Mouse (Mus musculus): ENCODE data around the gene Sh3gl2. TPM values are rescaled to one million over a fixed set of nuclear protein-coding genes. Genes with fewer than 3 reads are reported as not detected.

Sh3gl2 gene
- total and polyA plus RNA-seq, 3 experiments, result 7.7 to 41.8 (median 27.7) TPM

GRCm38 (mm10) chr4:85420429-85420828 lies 215.5 kb downstream of the Sh3gl2 start:
- DNase-seq, result no peak

GRCm38 (mm10) chr4:85426211-85426610 lies 221.3 kb downstream of the Sh3gl2 start:
- DNase-seq, result no peak

GRCm38 (mm10) chr4:85432786-85433185 lies 227.9 kb downstream of the Sh3gl2 start:
- DNase-seq, result no peak

- DNase-seq, result no peak
These were observed 229.8 kb downstream of the Sh3gl2 start for GRCm38 (mm10) chr4:85434734-85435133.

- DNase-seq, result no peak
These were observed 233.9 kb downstream of the Sh3gl2 start for GRCm38 (mm10) chr4:85438813-85439212.

GRCm38 (mm10) chr4:85483586-85483985 lies 278.7 kb downstream of the Sh3gl2 start:
- no peak for DNase-seq

GRCm38 (mm10) chr4:85486316-85486946 lies 281.5 kb downstream of the Sh3gl2 start:
- no peak for DNase-seq

- no peak for DNase-seq
These were observed 300.8 kb downstream of the Sh3gl2 start for GRCm38 (mm10) chr4:85505718-85506117.

GRCm38 (mm10) chr4:85506976-85507375 lies 302.1 kb downstream of the Sh3gl2 start:
- no peak for DNase-seq

- DNase-seq, result no peak
These were observed 302.6 kb downstream of the Sh3gl2 start for GRCm38 (mm10) chr4:85507491-85507890.

GRCm38 (mm10) chr4:85513288-85513687 lies 308.4 kb downstream of the Sh3gl2 start:
- DNase-seq, result peak; percentile 2

- no peak for DNase-seq
These were observed 308.9 kb downstream of the Sh3gl2 start, which contains the start of gene Adamtsl1 for GRCm38 (mm10) chr4:85513792-85514191. Gene Adamtsl1, plus strand, starts transcription at chr4:85514172.

GRCm38 (mm10) chr4:85514205-85514681 lies 309.3 kb downstream of the Sh3gl2 start:
- DNase-seq, result peak; percentile 33

GRCm38 (mm10) chr4:85526966-85527566 lies 322.1 kb downstream of the Sh3gl2 start:
- DNase-seq, result no peak

- DNase-seq, result no peak
These were observed 324.9 kb downstream of the Sh3gl2 start for GRCm38 (mm10) chr4:85529852-85530251.

- no peak for DNase-seq
These were observed 334.8 kb downstream of the Sh3gl2 start for GRCm38 (mm10) chr4:85539677-85540076.

GRCm38 (mm10) chr4:85543221-85543620 lies 338.3 kb downstream of the Sh3gl2 start:
- DNase-seq, result no peak

- no peak for DNase-seq
These were observed 349.8 kb downstream of the Sh3gl2 start for GRCm38 (mm10) chr4:85554696-85555095.

- DNase-seq, result no peak
These were observed 354.8 kb downstream of the Sh3gl2 start for GRCm38 (mm10) chr4:85559753-85560152.

- no peak for DNase-seq
These were observed 380.5 kb downstream of the Sh3gl2 start for GRCm38 (mm10) chr4:85585426-85585825.

- no peak for DNase-seq
These were observed 384.0 kb downstream of the Sh3gl2 start for GRCm38 (mm10) chr4:85588928-85589327.

- DNase-seq, result no peak
These were observed 386.1 kb downstream of the Sh3gl2 start for GRCm38 (mm10) chr4:85591037-85591436.

- DNase-seq, result no peak
These were observed 389.2 kb downstream of the Sh3gl2 start for GRCm38 (mm10) chr4:85594159-85594558.

- no peak for DNase-seq
These were observed 408.4 kb downstream of the Sh3gl2 start for GRCm38 (mm10) chr4:85613331-85613730.
